In the genomic region with DNA sequence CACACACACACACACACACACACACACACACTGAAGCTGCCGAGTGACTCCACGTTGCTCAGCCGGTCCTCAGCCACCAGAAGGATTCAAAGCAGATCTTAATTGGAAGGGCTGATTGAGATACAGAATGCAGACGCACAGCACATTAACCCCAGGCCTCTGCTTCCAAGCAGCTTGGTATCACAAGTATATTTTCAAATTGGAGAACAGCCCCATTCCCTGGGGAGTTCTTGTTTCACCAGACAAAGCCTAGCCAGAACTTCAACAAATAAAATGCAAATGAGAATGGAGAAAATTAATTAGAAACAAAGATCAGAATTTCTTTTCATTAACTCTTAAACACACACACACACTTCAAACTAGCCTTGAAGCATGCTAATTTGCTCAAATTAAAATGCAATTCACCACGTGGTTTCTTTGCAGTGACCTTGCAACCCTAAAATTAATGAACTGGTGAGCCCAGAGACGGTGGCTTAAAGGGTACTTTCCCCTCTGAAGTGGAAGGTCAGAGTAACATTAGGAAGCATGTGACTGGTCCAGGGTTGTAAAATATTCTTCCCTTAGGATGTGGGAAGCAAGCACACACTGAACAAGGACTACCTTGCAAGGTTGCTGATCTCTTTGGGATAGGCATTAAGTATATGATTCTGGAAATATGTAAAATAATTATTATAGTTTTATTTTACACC, we compare ENCODE assay signal across 11 mouse cellular contexts.
A peak's percentile ranks its signal among the peaks of the same experiment; 100 is the strongest.
DNase-seq lines count a peak whose midpoint lies in the region; ATAC-seq lines count a peak whose summit lies in the region.
"Had no signal": no experiment of that assay in that cellular context is flagged by ENCODE, and none has a peak within 500 bp of the region (broad histone marks: within the 10 kb centered on the region; RNA-seq: fewer than 3 reads in every experiment).

No protein-coding gene starts in this region.

- H3K9ac ChIP-seq in neural tube, embryonic 13.5 days, result no peak overlapping the region
- H3K9ac ChIP-seq: embryonic facial prominence, embryonic 12.5 days had no signal

- no peaks in the 10 kb centered on the region for H3K9me3 ChIP-seq in neural tube, embryonic 13.5 days
- H3K9me3 ChIP-seq: embryonic facial prominence, embryonic 12.5 days had no signal

- DNase-seq in frontal cortex, postnatal 14 days (ENCODE audit: low spot score in 2 of 2), result no peak
- peak; percentile 10 for DNase-seq in forelimb bud, embryonic 11.5 days (ENCODE audit: low read depth, low spot score)
- DNase-seq in kidney, postnatal 10 days, result peak; percentile 36
- DNase-seq in thymus, postnatal 0 days (ENCODE audit: low spot score), result no peak
- DNase-seq in layer of hippocampus, adult 11-12 months (ENCODE audit: low spot score), result no peak
- DNase-seq: gastrocnemius, postnatal 25 days had no signal

- ATAC-seq in frontal cortex, adult (ENCODE audit: low TSS enrichment), result peak; percentile 62; the same call in 1 of the 2 replicates
- ATAC-seq in neural tube, embryonic 13.5 days (ENCODE audit: low read depth), result peak; percentile 78
- no peak for ATAC-seq in cerebellum, adult (ENCODE audit: insufficient number of reproducible peaks, low FRiP score, low TSS enrichment)

- no peaks in the 10 kb centered on the region for H3K27me3 ChIP-seq in neural tube, embryonic 13.5 days
- H3K27me3 ChIP-seq: embryonic facial prominence, embryonic 12.5 days had no signal

- H3K36me3 ChIP-seq in neural tube, embryonic 13.5 days, result no peaks in the 10 kb centered on the region
- H3K36me3 ChIP-seq: embryonic facial prominence, embryonic 12.5 days had no signal

- peaks cover 18% of the 10 kb centered on the region for H3K4me1 ChIP-seq in neural tube, embryonic 13.5 days (replicated peaks)
- H3K4me1 ChIP-seq: embryonic facial prominence, embryonic 12.5 days had no signal

- H3K27ac ChIP-seq in neural tube, embryonic 13.5 days (replicated peaks), result no peak overlapping the region
- H3K27ac ChIP-seq: embryonic facial prominence, embryonic 12.5 days; macrophage had no signal

- H3K4me2 ChIP-seq in neural tube, embryonic 13.5 days, result no peak overlapping the region
- H3K4me2 ChIP-seq: embryonic facial prominence, embryonic 12.5 days had no signal

- WGBS in neural tube, embryonic 13.5 days, result 11% methylated on average over 6 of the region's 6 CpGs

- no peak overlapping the region for H3K4me3 ChIP-seq in neural tube, embryonic 13.5 days
- H3K4me3 ChIP-seq: embryonic facial prominence, embryonic 12.5 days had no signal

Comparison
In these comparisons a context has a peak if more than half of its experiments do, and no peak if none do; other contexts are left out.
1. DNase-seq: peak in forelimb bud, embryonic 11.5 days (single experiment) and kidney, postnatal 10 days (single experiment); none in frontal cortex, postnatal 14 days (0 of 2), thymus, postnatal 0 days (single experiment) and layer of hippocampus, adult 11-12 months (single experiment).